Mouse (Mus musculus) embryo, embryonic 10 days (tissue): ENCODE measurements around the gene Map2k7.

Source experiments
- DNase-seq: peaks from one replicate; pipeline ENCODE4 v3.0.0-alpha.2; 2015; ENCODE audit warnings: low spot score

Map2k7 gene

GRCm38 (mm10) chr8:4259125-4259804 lies 20.7 kb downstream of the Map2k7 start, which contains the start of gene Ctxn1:
Gene Ctxn1 (minus strand): TSS chr8:4259274.
- peak; percentile 92 for DNase-seq

DNA sequence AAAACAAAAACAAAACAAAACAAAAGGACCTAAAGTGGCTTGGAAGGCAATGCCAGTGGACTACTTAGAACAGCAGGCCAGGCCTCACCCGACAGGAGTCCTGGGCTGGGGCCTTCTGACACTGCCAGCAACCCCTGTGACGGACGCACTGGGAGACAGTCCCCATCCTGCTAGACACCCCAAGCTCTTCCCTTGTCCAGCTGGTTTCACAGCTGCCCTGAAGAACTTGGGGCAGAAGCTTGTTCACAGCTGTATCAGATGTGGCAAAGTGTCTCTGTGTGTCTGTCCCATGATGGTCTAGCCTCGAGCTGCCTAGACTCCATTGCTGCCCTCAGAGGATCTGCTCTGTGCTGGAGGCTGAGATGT lies 21.2 kb downstream of the Map2k7 start:
- no peak for DNase-seq

GRCm38 (mm10) chr8:4263105-4263791 lies 24.7 kb downstream of the Map2k7 start:
- DNase-seq = no peak

DNA sequence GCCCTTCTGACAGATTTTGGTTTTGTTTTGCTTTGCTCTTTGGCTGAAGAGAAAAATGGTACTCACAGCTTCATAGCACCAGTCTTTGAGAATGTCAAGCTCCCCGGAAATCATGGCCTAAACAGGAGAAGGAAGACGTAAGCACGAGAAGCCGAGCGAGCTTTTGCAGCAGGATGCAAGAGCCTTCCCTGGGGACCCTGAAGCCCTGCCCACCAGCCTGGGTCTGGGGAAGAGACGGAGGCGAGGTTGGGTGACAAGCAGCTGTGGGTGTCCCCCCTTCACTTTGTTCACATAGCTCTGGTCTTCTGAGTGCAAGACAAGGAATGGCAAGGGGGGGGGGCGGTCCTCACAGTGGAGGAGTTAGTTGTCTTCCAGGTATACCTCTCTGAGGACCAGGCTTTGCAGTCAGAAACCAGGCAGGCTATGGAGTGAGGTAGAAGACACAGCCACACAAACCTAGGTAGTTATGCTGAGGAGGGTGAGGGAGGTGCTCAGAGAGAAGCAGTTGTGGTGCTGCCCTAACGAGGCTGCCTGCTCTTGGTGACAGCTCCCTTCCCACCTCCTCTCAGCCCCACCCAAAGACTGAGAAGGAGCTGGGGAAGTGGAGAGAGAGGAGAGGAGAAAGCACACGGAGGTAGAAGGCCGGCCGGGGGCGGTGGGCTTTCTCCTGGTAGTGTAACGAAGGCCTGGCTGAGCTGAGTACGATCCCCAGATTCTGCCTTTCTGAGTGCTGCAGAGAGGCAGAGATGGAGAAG lies 26.8 kb downstream of the Map2k7 start:
- no peak for DNase-seq

GRCm38 (mm10) chr8:4267627-4268026 lies 29.1 kb downstream of the Map2k7 start:
- DNase-seq = no peak

GRCm38 (mm10) chr8:4269609-4270008 lies 31.1 kb downstream of the Map2k7 start:
- DNase-seq = no peak

- DNase-seq = peak; percentile 99
These were observed 37.0 kb downstream of the Map2k7 start, which contains the start of gene Timm44 for GRCm38 (mm10) chr8:4275275-4276110. Gene Timm44 (minus strand): TSS chr8:4275913.

GRCm38 (mm10) chr8:4276111-4276465 lies 37.5 kb downstream of the Map2k7 start:
- no peak for DNase-seq

DNA sequence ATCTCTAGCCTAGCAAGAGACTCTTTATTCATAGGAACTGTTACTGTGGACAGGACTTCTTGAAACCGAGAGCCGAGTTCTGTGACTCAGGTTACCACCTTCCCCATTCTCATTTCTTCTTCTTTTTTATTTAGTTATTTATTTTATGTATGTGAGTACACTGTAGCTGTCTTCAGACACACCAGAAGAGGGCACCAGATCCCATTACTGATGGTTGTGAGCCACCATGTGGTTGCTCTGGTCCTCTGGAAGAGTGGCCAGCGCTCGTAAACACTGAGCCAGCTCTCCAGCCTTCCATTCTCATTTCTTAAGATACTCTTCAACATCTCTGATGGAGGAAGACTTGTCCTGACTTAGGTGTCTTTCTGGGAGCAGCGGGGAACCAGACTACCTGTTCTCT lies 54.2 kb downstream of the Map2k7 start:
- no peak for DNase-seq
